Mouse (Mus musculus) cerebellum, adult 9-10 months (tissue): ENCODE measurements around the gene Aldh1l2.
"Not testable (repeated sequence)": the region's sequence is repeated elsewhere in the genome, so short reads cannot be mapped to it uniquely, and the experiment has no call there.

Experiments
- DNase-seq: peaks from one replicate; pipeline ENCODE4 v3.0.0; 2022

The Aldh1l2 gene

GRCm38 (mm10) chr10:83533910-83534283 is at the start of gene Aldh1l2:
TSS of gene Aldh1l2 (minus strand) at chr10:83534140.
- peak; percentile 85 for DNase-seq

- DNase-seq, result no peak
Observed at GRCm38 (mm10) chr10:83565449-83566441, 31.8 kb upstream of the Aldh1l2 start.

GRCm38 (mm10) chr10:83563005-83563404 is 29.1 kb upstream of the Aldh1l2 start:
- no peak for DNase-seq

- no peak for DNase-seq
Observed at GRCm38 (mm10) chr10:83545341-83545740, 11.4 kb upstream of the Aldh1l2 start.

- no peak for DNase-seq
Observed at GRCm38 (mm10) chr10:83544103-83544479, 10.2 kb upstream of the Aldh1l2 start.

- DNase-seq, result peak; percentile 92
Observed at GRCm38 (mm10) chr10:83543439-83544102, 9.6 kb upstream of the Aldh1l2 start, which contains the start of gene Washc4. TSS of gene Washc4 (plus strand) at chr10:83543752.

- DNase-seq, result peak; percentile 54
Observed at GRCm38 (mm10) chr10:83542241-83542640, 8.3 kb upstream of the Aldh1l2 start.

GRCm38 (mm10) chr10:83540092-83540491 is 6.2 kb upstream of the Aldh1l2 start:
- DNase-seq, result no peak

GRCm38 (mm10) chr10:83539311-83539980 is 5.5 kb upstream of the Aldh1l2 start:
- no peak for DNase-seq

GRCm38 (mm10) chr10:83536436-83536835 is 2.5 kb upstream of the Aldh1l2 start:
- no peak for DNase-seq

GRCm38 (mm10) chr10:83533258-83533909 is 556 bp downstream of the Aldh1l2 start:
- DNase-seq, result peak; percentile 66

GRCm38 (mm10) chr10:83530384-83530967 is 3.5 kb downstream of the Aldh1l2 start:
- DNase-seq, result no peak

- DNase-seq, result not testable (repeated sequence)
Observed at GRCm38 (mm10) chr10:83524238-83524637, 9.7 kb downstream of the Aldh1l2 start.

- DNase-seq, result no peak
Observed at GRCm38 (mm10) chr10:83520990-83521389, 12.9 kb downstream of the Aldh1l2 start.

GRCm38 (mm10) chr10:83513736-83514135 is 20.2 kb downstream of the Aldh1l2 start:
- no peak for DNase-seq

- no peak for DNase-seq
Observed at GRCm38 (mm10) chr10:83511304-83511703, 22.6 kb downstream of the Aldh1l2 start.

GRCm38 (mm10) chr10:83508962-83509660 is 24.8 kb downstream of the Aldh1l2 start:
- DNase-seq, result peak; percentile 32

GRCm38 (mm10) chr10:83497321-83497720 is 36.6 kb downstream of the Aldh1l2 start:
- DNase-seq, result no peak

- DNase-seq, result no peak
Observed at GRCm38 (mm10) chr10:83490506-83490905, 43.4 kb downstream of the Aldh1l2 start.

GRCm38 (mm10) chr10:83477286-83477685 is 56.7 kb downstream of the Aldh1l2 start:
- DNase-seq, result no peak

- no peak for DNase-seq
Observed at GRCm38 (mm10) chr10:83475226-83475625, 58.7 kb downstream of the Aldh1l2 start.

GRCm38 (mm10) chr10:83457531-83457930 is 76.4 kb downstream of the Aldh1l2 start:
- DNase-seq, result no peak
